Mouse (Mus musculus) cerebral cortex, adult 2 months (tissue): ENCODE data around the gene Ptdss2.

ENCODE experiments used
- whole genome bisulfite sequencing: fragments of 180-500 bp; shearing (Covaris S2); methylation state at CpG from one replicate; pipeline ENCODE4 v1.1.7; 2018; 5-methylcytosine and 5-hydroxymethylcytosine counted together

Ptdss2 gene

DNA sequence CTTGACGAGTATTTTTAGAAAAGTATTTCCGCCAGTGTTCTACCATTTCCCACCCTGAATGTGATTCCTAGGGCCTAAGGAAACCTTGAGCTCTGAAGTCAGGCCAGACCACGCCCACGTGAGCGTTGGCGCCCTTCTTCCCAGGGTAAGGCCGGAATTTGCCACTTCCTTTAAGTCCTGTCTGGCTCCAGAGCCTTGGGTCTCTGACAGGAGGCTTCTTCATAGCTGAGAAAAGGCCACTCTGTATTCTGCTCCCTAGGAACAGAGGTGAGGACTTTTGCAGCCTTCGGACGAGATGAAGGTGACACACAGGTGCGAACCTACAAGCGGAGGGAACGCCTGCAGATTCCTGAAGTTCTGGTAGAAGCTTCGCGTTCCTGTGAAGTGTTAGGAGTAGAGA, at the start of gene Ptdss2:
Gene Ptdss2 (plus strand): TSS at position 138 of the 400 bp plus-strand sequence.
- WGBS: 45% methylated on average over 14 of the region's 14 CpGs

DNA sequence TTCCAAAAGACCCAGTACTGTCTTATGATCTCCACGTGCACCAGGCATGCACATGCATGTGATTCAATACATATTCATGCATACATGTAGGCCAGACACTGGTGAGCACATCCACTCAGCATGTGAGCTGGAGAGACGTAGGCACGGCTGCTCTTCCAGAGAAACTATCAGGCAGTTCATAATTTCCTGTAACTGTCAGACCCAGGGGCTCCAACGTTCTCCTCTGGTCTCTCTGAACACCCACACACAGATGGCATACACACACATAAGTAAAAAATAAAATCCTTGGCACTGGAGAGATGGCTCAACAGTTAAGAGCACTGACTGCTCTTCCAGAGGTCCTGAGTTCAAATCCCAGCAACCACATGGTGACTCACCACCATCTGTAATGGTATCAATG, 48.4 kb upstream of the Ptdss2 start:
- WGBS: 48% methylated on average over 4 of the region's 4 CpGs

DNA sequence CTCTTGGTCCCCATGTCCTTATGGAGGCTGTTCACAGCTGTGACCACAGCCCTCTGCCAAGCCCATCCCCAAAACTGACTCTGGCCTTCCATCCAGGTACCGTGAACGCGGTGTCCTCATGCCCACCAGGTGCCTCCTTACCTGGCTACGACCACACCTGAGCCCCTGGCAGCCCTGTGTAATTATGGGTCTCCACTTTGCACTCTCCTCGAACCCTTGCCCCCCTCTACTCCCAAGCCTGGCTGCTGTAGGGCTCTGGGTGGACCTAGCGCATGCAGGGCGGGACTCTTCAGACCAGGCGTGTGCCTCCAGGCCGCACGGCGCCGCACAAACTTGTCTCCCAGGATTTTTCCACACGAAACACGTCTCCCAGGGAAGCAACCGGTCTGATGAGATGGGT, 44.3 kb upstream of the Ptdss2 start, which contains the start of gene Pkp3:
Gene Pkp3 (plus strand): TSS at position 378 of the 400 bp plus-strand sequence.
- 93% methylated on average over 15 of the region's 15 CpGs for WGBS

DNA sequence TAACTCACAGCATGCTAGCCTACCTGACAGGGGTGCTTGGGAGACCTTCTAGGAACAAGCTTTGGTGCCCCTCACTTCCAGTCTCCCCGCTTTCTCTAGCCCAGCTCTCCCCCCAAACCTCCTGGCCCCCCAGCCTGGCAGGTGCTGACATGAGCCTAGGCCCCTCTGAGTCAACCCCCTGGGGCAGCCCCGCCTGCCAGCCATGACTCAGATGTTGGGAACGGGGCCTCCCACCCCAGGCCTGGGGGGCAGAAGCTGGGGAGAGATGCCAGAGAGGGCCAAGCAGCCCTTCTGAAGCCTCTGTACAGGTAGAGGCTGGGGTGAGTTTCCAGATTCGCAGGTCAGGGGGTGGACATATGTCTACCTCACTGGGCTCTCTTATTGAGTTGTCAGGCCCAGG, 43.3 kb upstream of the Ptdss2 start:
- WGBS: 90% methylated on average over 4 of the region's 4 CpGs

DNA sequence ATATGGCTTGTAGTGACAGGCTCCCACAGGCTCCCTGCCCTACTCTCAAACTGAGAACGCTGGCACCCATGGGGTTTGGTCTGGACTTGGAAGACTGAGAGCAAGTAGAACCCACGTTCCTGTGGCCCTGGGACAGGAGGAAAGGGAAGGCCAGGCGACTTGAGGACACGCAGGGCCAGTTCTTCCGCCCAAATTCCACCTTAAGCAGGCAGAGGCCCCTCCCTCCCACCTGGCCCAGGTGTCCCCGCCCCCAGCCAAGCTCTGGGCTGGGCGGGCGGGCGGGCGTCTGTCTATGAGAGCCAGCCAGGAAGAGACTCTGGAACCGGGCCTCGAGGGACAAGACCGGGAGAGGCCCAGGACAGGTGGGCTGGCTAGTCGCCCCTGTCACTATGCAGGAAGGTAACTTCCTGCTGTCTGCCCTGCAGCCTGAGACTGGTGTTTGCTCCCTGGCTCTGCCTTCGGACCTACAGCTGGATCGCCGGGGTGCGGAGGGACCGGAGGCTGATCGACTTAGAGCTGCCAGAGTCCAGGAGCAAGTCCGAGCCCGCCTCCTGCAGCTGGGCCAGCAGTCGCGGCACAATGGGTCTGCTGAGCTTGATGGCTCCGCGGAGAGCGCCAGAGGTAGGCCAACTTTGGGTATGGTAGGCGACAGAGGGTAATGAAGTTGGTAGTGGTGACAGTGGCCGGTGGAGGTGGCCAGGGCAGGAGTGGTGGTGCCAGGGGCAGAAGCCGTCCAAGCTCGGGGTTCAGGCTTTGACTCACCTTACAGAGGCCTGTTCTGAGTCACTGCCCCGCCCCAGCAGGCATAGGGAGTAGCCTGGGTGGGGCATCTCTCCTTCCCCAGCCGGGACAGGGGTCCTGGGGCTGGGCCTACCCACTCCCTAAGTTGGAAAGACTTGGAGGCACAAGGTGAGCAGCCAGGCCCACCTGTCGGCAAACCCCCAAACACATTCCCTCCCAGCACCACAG, 42.4 kb upstream of the Ptdss2 start:
- WGBS: 53% methylated on average over 34 of the region's 34 CpGs

DNA sequence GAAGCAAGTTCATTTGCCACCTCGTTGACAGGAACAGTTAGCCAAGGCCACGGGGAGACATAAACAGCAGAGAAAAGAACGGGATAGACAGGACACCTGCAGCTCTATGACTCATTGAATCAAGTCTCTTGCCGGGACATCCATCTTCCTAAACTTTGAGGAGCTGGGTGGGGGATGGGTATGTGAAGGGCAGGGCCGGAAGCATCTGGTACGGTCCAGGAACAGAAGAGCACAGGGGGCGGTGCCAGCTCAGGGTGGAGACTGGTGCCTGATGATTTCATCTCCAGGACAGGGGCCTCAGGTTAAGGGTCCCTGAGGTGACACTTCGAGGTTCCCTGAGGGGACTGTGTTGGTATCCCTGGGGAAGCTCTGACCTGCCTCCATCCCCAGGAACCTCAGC, 34.3 kb upstream of the Ptdss2 start:
- WGBS: 52% methylated on average over 8 of the region's 8 CpGs

DNA sequence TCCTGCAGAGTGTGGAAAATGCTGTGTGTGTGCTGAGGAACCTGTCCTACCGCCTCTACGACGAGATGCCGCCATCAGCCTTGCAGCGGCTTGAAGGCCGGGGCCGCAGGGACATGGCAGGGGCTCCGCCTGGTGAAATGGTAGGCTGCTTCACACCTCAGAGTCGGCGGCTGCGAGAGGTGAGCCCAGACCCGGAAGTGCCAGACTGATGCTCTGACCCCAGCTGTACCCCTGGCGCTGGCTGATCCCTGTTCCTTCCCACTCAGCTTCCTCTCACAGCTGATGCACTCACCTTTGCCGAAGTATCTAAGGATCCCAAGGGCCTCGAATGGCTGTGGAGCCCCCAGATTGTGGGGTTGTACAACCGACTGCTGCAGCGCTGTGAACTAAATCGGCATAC, 33.7 kb upstream of the Ptdss2 start:
- 39% methylated on average over 18 of the region's 18 CpGs for WGBS

DNA sequence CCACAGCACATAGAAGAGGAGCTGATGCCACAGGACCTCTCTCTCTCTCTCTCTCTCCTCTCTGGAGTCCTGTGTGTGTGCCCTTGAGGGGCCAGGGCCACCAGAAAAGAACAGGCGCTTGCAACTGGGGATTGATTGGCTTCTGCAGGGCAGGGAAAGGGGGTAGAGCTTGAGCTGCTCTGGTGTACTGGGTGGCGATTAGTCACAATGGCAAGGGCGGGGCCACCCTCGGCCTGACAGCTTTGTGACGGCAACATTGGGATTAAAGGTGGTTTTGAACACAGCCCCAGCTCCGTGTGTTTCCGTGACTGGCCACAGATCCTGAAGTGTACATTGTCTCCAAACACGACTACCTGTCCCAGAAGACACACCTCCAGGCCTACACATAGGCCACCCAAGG, 32.0 kb upstream of the Ptdss2 start:
- whole genome bisulfite sequencing: 79% methylated on average over 8 of the region's 8 CpGs

DNA sequence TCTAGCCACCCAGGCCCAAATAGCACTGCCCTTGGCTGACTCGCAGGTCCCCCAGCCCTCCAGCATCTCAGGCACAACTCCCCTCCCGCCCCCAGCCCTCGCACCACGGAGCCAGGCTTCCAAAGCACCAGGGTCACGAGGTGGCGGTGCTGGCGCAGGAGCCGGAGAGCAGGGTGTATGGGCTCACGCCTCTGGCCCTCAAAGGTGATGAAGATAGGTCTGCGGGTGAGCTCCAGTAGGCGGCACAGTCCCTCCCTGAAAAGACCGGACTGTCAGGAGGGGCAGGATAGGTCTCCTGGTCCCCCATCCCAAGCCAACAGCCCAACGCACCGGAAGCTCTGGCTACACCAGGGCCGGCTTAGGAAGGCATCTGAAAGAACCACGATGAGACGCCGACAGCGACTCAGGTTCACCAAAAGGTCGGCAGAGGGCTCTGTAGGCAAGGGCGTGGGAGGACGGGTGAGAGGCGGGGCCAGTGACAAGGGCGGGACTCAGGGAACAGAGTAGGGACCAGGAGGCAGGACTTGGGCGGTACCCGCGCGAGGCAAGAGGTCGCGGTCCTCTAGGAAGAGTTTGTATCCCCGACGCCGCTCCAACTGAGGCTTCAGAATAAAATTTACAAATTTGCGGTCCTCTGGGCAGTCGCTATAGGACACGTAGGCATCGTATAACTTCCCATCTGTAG, 30.0 kb upstream of the Ptdss2 start:
- 25% methylated on average over 37 of the region's 37 CpGs for WGBS

DNA sequence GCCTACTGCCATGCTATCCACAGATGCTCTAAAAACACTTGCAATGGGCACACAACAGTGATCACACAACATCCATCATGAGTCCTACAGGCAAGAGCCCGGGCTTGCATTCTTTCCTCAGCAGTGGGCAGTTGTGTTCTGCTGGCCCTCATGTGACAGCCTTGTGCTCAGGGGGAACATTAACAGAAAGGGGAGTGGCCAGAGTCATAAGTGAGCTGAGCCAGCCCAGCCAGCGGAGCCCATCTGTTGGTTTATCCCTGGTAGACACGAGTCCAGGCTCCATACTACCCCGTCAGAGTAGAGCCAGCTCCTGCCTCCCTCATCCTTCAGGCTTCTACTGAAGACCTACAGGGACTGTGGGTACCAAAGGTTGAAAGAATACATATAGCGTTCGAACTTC, 28.2 kb upstream of the Ptdss2 start:
- WGBS: 97% methylated on average over 6 of the region's 6 CpGs

DNA sequence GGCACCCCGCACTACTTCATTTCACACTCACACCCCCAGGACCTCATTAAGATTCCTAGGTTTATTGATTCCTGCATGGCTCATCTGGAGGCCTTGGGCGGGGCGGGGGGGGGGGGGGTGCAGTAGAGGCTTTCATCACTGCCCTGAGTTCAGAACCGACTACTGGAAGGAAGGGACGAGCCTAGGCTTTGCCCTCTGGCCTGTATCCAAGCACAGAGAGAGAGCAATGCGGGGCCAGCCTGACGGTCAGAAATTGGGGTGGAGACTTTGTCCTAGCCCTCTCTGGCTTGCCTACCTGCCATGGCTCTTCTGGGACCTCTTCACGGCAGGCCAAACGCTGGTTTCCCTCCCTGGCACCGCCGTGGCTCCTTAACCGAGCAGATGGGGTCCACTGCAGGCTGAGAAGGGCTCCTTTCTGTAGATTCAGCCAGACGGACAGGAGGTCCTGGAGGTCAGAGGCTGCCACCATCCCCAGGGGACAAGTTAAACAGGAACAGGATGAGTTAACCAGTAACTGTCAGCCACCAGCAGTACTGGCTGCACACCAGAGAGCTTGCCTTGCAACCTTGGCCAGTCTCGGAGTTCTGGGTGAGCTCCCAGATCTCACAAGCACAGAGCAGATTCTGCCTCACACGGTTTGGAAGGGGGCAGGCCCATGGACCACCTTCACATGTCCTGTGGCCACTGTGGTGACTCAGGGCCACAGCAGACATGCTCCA, 27.5 kb upstream of the Ptdss2 start:
- WGBS: 78% methylated on average over 15 of the region's 15 CpGs

DNA sequence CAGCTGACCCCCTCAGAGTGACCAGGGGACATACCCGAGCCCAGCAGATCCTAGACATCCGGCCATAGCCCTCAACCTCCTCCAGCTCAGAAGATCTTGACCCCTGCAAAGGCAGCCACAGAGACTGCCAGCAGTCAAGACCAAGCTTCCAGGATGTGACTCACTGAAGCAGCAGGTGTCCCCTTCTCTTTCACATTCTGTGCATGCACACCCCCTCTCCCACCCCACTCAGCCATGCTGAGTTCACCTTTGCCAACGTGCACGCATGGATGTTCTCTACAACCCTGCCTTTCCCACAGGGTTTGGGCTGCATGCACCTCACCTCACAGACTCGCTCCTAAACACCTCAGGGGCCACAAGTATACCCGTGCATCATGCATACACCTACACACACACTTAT, 26.2 kb upstream of the Ptdss2 start:
- 75% methylated on average over 6 of the region's 6 CpGs for WGBS

DNA sequence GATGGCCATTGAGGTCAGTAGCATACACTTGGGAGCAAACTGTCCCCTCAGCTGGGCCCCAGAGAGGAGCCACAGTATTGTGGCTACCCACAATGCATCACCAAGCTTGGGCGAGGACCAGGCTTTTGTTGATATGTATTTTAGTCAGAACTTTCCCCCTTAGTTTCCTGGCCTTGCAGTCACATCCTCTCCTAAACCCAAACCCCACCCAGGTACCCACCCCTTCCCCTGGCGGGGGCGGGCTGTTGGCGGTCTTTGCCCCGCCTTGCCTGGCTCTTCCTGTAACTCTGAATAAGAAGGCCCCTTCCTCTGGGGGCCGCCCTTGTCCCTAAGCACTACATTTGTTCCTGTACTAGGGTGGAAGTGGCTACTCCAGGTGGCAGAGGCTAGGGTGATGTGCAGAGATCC, 25.5 kb upstream of the Ptdss2 start:
- WGBS: 57% methylated on average over 6 of the region's 6 CpGs

DNA sequence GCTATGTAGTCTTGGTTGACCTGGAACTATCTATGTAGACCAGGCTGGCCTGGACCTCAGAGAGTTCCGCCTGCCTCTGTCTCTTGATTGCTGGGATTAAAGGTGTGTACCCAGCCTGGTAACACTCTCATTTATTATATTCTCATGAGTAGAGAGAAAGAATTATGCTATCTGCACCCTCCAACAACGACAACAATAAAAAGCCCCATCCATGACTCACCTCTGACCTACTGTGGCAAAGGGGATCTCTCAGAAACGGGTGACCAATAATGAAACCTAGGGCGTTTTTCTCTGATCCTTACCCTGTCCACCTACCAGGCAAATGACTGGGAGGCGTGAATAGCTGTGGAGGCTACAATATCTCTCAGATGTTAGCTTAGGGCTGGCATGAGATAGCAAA, 25.0 kb upstream of the Ptdss2 start:
- 85% methylated on average over 5 of the region's 5 CpGs for WGBS

DNA sequence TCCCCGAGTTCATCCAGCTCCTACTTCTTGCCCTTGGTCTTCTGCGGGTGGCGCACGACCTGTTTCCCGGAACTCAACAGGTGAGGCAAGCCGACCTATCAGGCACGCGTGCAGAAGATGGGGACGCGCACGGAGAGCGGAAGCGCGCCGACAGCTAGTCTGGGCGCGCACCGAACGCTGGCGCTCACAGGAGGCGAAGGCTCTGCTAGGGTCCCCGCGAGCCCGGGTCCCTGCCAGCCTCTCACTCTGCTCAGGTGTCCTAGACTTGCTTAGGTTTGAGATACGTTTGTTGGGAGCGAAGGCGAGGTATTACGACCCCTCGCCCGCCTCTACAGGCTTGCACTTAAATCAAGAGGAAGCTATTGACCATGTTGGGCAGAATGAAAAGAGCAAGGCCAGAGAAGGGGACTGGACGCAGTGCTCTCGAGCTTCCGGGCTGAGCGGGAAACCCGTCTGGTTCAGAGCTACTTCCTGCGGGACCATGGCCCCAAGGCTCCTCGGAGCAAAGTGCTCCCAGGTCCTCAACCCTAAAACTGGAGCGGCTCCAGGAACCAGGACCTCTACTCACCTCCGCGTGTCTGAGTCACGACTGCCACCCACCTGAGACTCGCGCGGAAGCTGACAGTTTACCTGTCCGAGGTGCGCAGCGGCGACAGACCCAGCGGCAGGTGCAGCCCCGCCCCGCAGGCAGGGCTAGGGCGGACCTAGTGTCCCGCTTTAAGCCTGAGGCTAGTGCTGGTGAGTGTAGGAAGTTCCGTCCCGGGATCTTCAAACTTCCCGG, 22.1 kb upstream of the Ptdss2 start, which contains the start of gene Sigirr:
Gene Sigirr (minus strand): TSS at position 662 of the 781 bp plus-strand sequence.
- WGBS: 3% methylated on average over 56 of the region's 56 CpGs

DNA sequence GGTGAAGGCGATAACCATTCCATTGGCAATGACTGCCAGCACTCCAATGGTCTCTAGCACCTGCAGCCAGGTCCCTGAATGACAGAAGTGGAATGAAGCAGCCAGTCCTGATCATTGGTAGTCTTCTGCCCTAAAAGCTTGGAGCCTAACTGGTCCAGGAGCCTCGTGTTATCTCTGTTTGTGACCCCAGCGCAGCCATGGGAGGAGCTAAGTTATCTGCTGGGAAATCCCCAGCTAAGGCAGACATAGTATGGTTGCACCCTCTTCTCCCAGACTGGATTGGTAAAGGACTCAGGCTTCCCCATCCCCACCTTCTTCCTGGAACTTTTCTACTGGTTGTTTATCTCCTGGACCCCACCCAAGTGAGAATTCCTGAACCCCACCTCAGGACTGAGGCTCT, 19.0 kb upstream of the Ptdss2 start:
- 74% methylated on average over 3 of the region's 3 CpGs for WGBS

DNA sequence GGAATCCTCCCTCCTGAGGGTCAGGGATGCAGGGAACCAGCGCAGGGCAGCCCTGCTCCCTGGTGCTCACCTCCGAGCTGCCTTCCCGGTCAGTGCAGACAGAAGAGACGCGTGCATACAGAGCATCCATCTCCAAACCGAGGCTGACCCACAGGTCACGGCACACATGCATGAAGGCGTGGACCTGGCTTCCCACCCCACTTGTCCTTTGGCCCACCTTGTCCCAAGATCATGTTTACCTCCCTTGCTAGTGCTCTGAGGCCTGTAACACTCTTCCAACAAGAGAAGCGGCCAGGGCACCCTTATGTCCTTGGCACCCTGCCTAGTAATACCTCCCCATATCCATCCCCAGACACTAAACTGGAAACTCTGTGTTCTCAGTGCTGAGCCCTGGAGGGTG, 6.3 kb upstream of the Ptdss2 start:
- WGBS: 87% methylated on average over 9 of the region's 9 CpGs

DNA sequence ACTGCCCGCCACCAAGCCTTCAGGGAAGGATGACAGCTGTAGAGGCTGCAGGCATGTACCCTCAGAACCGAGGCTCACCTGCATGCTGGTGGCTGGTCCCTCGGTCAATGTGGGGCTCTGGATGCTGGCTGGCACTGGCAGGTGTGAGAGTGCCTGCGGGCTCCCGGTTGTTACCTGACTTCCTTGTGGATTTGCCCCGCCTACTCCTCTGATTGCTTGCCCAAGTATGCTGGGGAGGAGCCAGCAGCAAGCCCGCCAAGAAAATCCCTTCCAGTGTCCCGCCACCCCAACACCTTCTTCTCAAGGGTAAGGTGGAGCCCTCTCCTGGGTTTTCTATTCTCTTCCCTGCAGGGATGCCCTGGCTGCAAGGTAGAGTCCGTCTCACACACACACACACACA, 4.5 kb upstream of the Ptdss2 start, which contains the start of gene Ano9:
Gene Ano9 (minus strand): TSS at position 171 of the 400 bp plus-strand sequence.
- 42% methylated on average over 9 of the region's 9 CpGs for WGBS

DNA sequence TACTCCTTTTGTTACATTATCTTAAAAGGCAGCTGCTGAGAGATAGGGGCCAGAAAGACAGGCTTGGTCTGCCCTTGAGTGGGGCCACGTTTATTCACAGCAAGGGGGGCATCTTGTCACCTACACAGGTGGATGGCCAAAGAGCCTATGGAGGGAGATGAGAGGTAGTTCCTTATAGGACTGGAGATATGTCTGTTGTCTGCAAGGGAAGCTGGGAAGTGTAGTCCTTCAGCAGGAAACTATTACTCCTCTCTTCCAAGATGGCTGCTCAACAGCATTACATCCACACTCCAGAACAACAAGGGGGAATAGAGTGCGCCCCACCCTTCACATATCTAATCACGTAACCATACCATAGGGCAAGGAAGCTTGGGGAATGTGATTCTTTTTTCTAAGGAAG, 2.7 kb upstream of the Ptdss2 start:
- WGBS: 76% methylated on average over 3 of the region's 3 CpGs

DNA sequence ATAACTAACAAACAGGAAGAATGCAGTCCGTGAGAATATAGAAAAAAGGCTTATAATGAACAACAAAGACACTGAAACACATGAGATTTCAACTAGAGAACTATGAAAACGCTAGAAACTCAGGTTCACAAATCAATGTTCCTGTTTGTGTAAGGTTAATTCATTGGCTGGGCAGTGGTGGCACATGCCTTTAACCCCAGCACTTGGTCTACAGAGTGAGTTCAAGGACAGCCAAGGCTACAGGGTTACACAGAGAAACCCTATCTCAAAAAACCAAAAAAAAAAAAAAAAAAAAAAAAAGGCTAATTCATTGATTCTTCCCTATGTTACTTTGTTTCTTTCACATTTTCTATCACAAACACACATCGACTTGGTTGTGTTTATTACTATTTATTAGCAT, 1.6 kb upstream of the Ptdss2 start:
- WGBS: 76% methylated on average over 3 of the region's 3 CpGs

DNA sequence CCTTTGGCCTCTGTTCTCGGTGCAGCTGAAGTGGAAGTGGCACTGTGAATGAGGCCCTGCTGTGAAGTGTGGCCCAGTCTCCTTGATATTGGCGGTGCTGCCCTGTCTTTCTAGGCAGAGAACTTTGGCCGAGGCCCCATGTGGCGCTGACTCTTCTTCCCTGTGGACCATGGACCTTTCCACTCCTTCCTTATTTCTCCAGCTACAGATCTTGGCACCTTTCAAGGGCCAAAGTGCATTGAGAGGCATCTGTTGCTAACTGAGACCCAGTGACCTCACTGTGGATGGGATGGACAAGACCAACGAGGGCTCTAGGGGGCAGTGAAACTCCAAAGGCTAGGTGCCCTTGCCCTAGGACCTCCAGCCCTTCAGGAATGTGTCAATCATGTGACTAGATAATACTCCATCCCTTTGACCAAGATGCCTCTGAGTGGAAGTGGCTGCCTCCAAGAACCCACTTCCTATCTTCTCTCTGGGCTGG, 1.1 kb upstream of the Ptdss2 start:
- WGBS: 80% methylated on average over 5 of the region's 5 CpGs
